Mouse (Mus musculus) E14TG2a.4 (cell line): Measurements from ENCODE around the gene Ogfod2.

Experiments
- CTCF ChIP-seq: conservative IDR thresholded peaks from 2 replicates; pipeline ENCODE4 v1.5.1; 2014; ENCODE audit warnings: low read length
- NANOG ChIP-seq: IDR thresholded peaks from 2 replicates; pipeline ENCODE4 v1.6.1; 2014; ENCODE audit warnings: borderline replicate concordance, low read length, mixed read lengths
- POU5F1 ChIP-seq: IDR thresholded peaks from 2 replicates; pipeline ENCODE4 v1.6.1; 2014; ENCODE audit warnings: low read length, borderline replicate concordance

DNA sequence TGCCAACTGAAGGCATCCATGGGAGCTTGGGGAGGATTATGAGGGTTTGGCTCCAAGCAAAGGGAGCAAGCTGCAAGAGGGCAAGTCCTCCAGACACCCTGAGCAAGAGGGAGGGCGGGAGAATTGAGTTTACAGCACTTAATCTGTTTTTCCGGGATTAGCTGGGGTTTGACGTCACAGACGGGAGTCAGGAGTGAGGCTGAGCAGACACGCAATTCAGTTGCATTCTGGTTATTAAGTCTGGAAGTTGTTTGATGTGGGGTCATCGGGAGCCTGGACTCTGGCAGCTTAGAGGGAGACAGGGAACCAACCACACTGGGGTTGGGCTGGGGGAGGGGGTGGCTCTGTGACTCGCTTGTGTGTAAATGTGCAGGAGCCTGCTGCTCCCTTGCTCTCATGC is 47.4 kb downstream of the Ogfod2 start:
- no peak for TF ChIP-seq CTCF
- no peak for TF ChIP-seq NANOG
- TF ChIP-seq POU5F1 = no peak
